In genomic region chr2:162660231-162660940, GRCm38 (mm10) we compare ENCODE assay signal across 8 mouse cellular contexts. TPM values are rescaled to one million over a fixed set of nuclear protein-coding genes. Genes with fewer than 3 reads are reported as not detected.
A peak's percentile ranks its signal among the peaks of the same experiment; 100 is the strongest.
DNase-seq lines count a peak whose midpoint lies in the region; ATAC-seq lines count a peak whose summit lies in the region.

No protein-coding gene starts in this region.

- H3K36me3 ChIP-seq in kidney, embryonic 15.5 days, result no peaks in the 10 kb centered on the region
- no peaks in the 10 kb centered on the region for H3K36me3 ChIP-seq in limb, embryonic 13.5 days

- peaks cover 40% of the 10 kb centered on the region for H3K4me1 ChIP-seq in kidney, embryonic 15.5 days
- H3K4me1 ChIP-seq in limb, embryonic 13.5 days, result peaks cover 29% of the 10 kb centered on the region

- H3K9me3 ChIP-seq in kidney, embryonic 15.5 days (replicated peaks), result no peaks in the 10 kb centered on the region
- no peaks in the 10 kb centered on the region for H3K9me3 ChIP-seq in limb, embryonic 13.5 days

- H3K4me3 ChIP-seq in kidney, embryonic 15.5 days (replicated peaks), result peak overlapping the region; percentile 55
- H3K4me3 ChIP-seq in limb, embryonic 13.5 days, result peak overlapping the region; percentile 57

- peak overlapping the region; percentile 21 for H3K9ac ChIP-seq in kidney, embryonic 15.5 days
- peak overlapping the region; percentile 59 for H3K9ac ChIP-seq in limb, embryonic 13.5 days

- ATAC-seq in kidney, embryonic 15.5 days (replicated peaks; ENCODE audit: low FRiP score), result peak; percentile 20
- peak; percentile 33; the same call in 1 of the 2 replicates for ATAC-seq in frontal cortex, adult (ENCODE audit: low TSS enrichment)
- peak; percentile 20; the same call in 1 of the 2 replicates for ATAC-seq in limb, embryonic 13.5 days (ENCODE audit: low FRiP score, low read depth)
- ATAC-seq in activated CD4-positive, CD25-positive, alpha-beta regulatory T cell, adult 4 months, result no peak
- ATAC-seq in megakaryocyte-erythroid progenitor cell, adult 5-6 weeks (replicated peaks; ENCODE audit: low FRiP score, low TSS enrichment, poor library complexity, severe bottlenecking), result no peak

- peaks cover 86% of the 10 kb centered on the region for H3K27me3 ChIP-seq in kidney, embryonic 15.5 days
- H3K27me3 ChIP-seq in limb, embryonic 13.5 days, result peaks cover 84% of the 10 kb centered on the region

- WGBS in kidney, embryonic 15.5 days, result under 1% methylated on average over 56 of the region's 57 CpGs
- WGBS in limb, embryonic 13.5 days, result 1% methylated on average over 55 of the region's 57 CpGs

- H3K27ac ChIP-seq in kidney, embryonic 15.5 days, result no peak overlapping the region
- no peak overlapping the region for H3K27ac ChIP-seq in limb, embryonic 13.5 days

- DNase-seq in kidney, adult 8-10 months, result no peak
- peak; percentile 34 for DNase-seq in embryo, embryonic 11 days
- DNase-seq in retina, postnatal 1 day, result peak; percentile 33

- H3K4me2 ChIP-seq in kidney, embryonic 15.5 days, result peak overlapping the region; percentile 90
- peak overlapping the region; percentile 95 for H3K4me2 ChIP-seq in limb, embryonic 13.5 days (replicated peaks)

RNA-seq across cellular contexts. Expression of gene Ptprt, which starts 0.6 kb away (rescaled TPM):
- 2.9 and 3.2 TPM in 2 replicates for polyA plus RNA-seq in kidney, embryonic 15.5 days (2015; fragmentation: Nextera tagmentation; extraction: Ambion mirVana)
- polyA plus RNA-seq in limb, embryonic 13.5 days (2015; fragmentation: Nextera tagmentation; extraction: Ambion mirVana), result 2.6 and 3.3 TPM in 2 replicates
- polyA plus RNA-seq in activated CD4-positive, CD25-positive, alpha-beta regulatory T cell, adult 4 months (2017; shearing (Covaris generic)), result not detected
- total RNA-seq in megakaryocyte-erythroid progenitor cell, adult 5-6 weeks (2014; fragmentation: Nextera tagmentation), result not detected in 2 replicates
- total RNA-seq in megakaryocyte-erythroid progenitor cell, adult 5-6 weeks (2017), result not detected in 2 replicates

Comparison
In these comparisons a context has a peak if more than half of its experiments do, and no peak if none do; other contexts are left out.
1. ATAC-seq: peak in kidney, embryonic 15.5 days (single experiment), frontal cortex, adult (single experiment) and limb, embryonic 13.5 days (single experiment); none in activated CD4-positive, CD25-positive, alpha-beta regulatory T cell, adult 4 months (single experiment) and megakaryocyte-erythroid progenitor cell, adult 5-6 weeks (single experiment).
2. DNase-seq: peak in embryo, embryonic 11 days (single experiment) and retina, postnatal 1 day (single experiment); none in kidney, adult 8-10 months (0 of 2).